Mouse (Mus musculus) MEL (cell line): ENCODE data around the gene Rgs6. TPM values are rescaled to one million over a fixed set of nuclear protein-coding genes. Genes with fewer than 3 reads are reported as not detected.

ENCODE experiments used
- DNase-seq: peaks from one replicate; pipeline ENCODE4 v3.0.0; 2011; ENCODE audit warnings: low read depth, low spot score
- H3K27ac ChIP-seq: 2 replicates; pipeline ENCODE4 v1.5.1; 2012; ENCODE audit warnings: low read depth, mild to moderate bottlenecking, control low read depth, low read length, moderate library complexity; ENCODE audit not compliant: control insufficient read depth
- H3K27me3 ChIP-seq, 2 experiments: fragments of 150-350 bp in 1 of 2; sonication (generic) in 1 of 2; 2 replicates each; pipeline ENCODE4 v1.6.1; 2012; ENCODE audit warnings: low read length in 2 of 2, mild to moderate bottlenecking in 2 of 2, improper control_type of control experiment in 1 of 2, moderate library complexity in 1 of 2; ENCODE audit not compliant: insufficient read depth in 2 of 2, control insufficient read depth in 1 of 2
- H3K36me3 ChIP-seq, 2 experiments: 2 replicates each; pipeline ENCODE4 v1.6.1; 2012 to 2014; ENCODE audit warnings: low read length in 2 of 2, improper control_type of control experiment in 1 of 2, inconsistent platforms in 1 of 2, mild to moderate bottlenecking in 1 of 2; ENCODE audit not compliant: insufficient read depth in 2 of 2, control insufficient read depth in 1 of 2
- H3K4me1 ChIP-seq, 2 experiments: fragments of 150-350 bp in 1 of 2; sonication (generic) in 1 of 2; 2 replicates each; pipeline ENCODE4 v1.6.1; 2012; ENCODE audit warnings: low read length in 2 of 2, improper control_type of control experiment in 1 of 2, mild to moderate bottlenecking in 1 of 2; ENCODE audit not compliant: insufficient read depth in 2 of 2, control insufficient read depth in 1 of 2
- H3K4me3 ChIP-seq, 2 experiments: fragments of 150-350 bp in 1 of 2; sonication (generic) in 1 of 2; 2 replicates each; pipeline ENCODE4 v1.5.1; 2012; ENCODE audit warnings: low read depth in 2 of 2, low read length in 2 of 2, mild to moderate bottlenecking in 2 of 2, moderate library complexity in 2 of 2, control low read depth in 1 of 2, improper control_type of control experiment in 1 of 2; ENCODE audit not compliant: control insufficient read depth in 1 of 2, insufficient read depth in 1 of 2
- H3K79me2 ChIP-seq: 2 replicates; pipeline ENCODE4 v1.6.1; 2012; ENCODE audit warnings: mild to moderate bottlenecking, low read length, moderate library complexity; ENCODE audit not compliant: control insufficient read depth, poor library complexity, insufficient read depth
- H3K9ac ChIP-seq: 2 replicates; pipeline ENCODE4 v1.6.1; 2012; ENCODE audit warnings: low read depth, mild to moderate bottlenecking, control low read depth, low read length, moderate library complexity; ENCODE audit not compliant: control insufficient read depth, poor library complexity, severe bottlenecking
- H3K9me3 ChIP-seq: fragments of 150-350 bp; sonication (generic); replicated peaks from 2 replicates; pipeline ENCODE4 v1.6.1; 2012; ENCODE audit warnings: mild to moderate bottlenecking, low read length, improper control_type of control experiment, moderate library complexity; ENCODE audit not compliant: insufficient read depth
- BHLHE40 ChIP-seq: IDR thresholded peaks from 2 replicates; pipeline ENCODE4 v1.6.1; 2012; ENCODE audit warnings: low read depth, mild to moderate bottlenecking, inconsistent platforms, low read length, improper control_type of control experiment, borderline replicate concordance
- CTCF ChIP-seq, 3 experiments: IDR thresholded peaks in 2 of 3; conservative IDR thresholded peaks in 1 of 3; 2 replicates each; pipeline ENCODE4 v1.5.1; 2011 to 2012; ENCODE audit warnings: low read length in 3 of 3, low read depth in 2 of 3, mild to moderate bottlenecking in 2 of 3, improper control_type of control experiment in 1 of 3, inconsistent platforms in 1 of 3, mixed read lengths in 1 of 3, moderate library complexity in 1 of 3; ENCODE audit not compliant: control insufficient read depth in 1 of 3, insufficient read depth in 1 of 3, poor library complexity in 1 of 3, severe bottlenecking in 1 of 3
- EP300 ChIP-seq, 2 experiments: IDR thresholded peaks; 2 replicates each; pipeline ENCODE4 v1.6.1; 2011; ENCODE audit warnings: improper control_type of control experiment in 2 of 2, low read length in 2 of 2, low read depth in 1 of 2, mild to moderate bottlenecking in 1 of 2
- HCFC1 ChIP-seq: IDR thresholded peaks from 2 replicates; pipeline ENCODE4 v1.6.1; 2012; ENCODE audit warnings: low read depth, mild to moderate bottlenecking, inconsistent platforms, low read length, improper control_type of control experiment, moderate library complexity
- MYB ChIP-seq: IDR thresholded peaks from 2 replicates; pipeline ENCODE4 v1.6.1; 2011; ENCODE audit warnings: mild to moderate bottlenecking, low read depth, low read length, improper control_type of control experiment
- MYC ChIP-seq: IDR thresholded peaks from 2 replicates; pipeline ENCODE4 v1.6.1; 2011; ENCODE audit warnings: low read depth, mild to moderate bottlenecking, low read length, improper control_type of control experiment, moderate library complexity
- NRF1 ChIP-seq: IDR thresholded peaks from 2 replicates; pipeline ENCODE4 v1.6.1; 2014; ENCODE audit warnings: low read depth, mild to moderate bottlenecking, inconsistent platforms, low read length, improper control_type of control experiment, moderate library complexity; ENCODE audit not compliant: poor library complexity, insufficient read depth, severe bottlenecking
- RAD21 ChIP-seq: IDR thresholded peaks from 2 replicates; pipeline ENCODE4 v1.6.1; 2011; ENCODE audit warnings: mild to moderate bottlenecking, low read depth, low read length, improper control_type of control experiment
- RCOR1 ChIP-seq: IDR thresholded peaks from 2 replicates; pipeline ENCODE4 v1.6.1; 2012; ENCODE audit warnings: low read depth, mild to moderate bottlenecking, inconsistent platforms, low read length, improper control_type of control experiment
- SMC3 ChIP-seq: IDR thresholded peaks from 2 replicates; pipeline ENCODE4 v1.6.1; 2011; ENCODE audit warnings: low read depth, low read length, improper control_type of control experiment
- TAL1 ChIP-seq: IDR thresholded peaks from 2 replicates; pipeline ENCODE4 v1.6.1; 2012; ENCODE audit warnings: mild to moderate bottlenecking, inconsistent platforms, low read length, moderate library complexity, mixed read lengths
- USF1 ChIP-seq: IDR thresholded peaks from 2 replicates; pipeline ENCODE4 v1.6.1; 2014; ENCODE audit warnings: low read depth, mild to moderate bottlenecking, inconsistent platforms, low read length, improper control_type of control experiment, moderate library complexity
- ZC3H11A ChIP-seq: IDR thresholded peaks from 2 replicates; pipeline ENCODE4 v1.6.1; 2012; ENCODE audit warnings: low read depth, mild to moderate bottlenecking, inconsistent platforms, low read length, improper control_type of control experiment
- ZKSCAN1 ChIP-seq: IDR thresholded peaks from 2 replicates; pipeline ENCODE4 v1.6.1; 2012; ENCODE audit warnings: low read depth, mild to moderate bottlenecking, inconsistent platforms, low read length, improper control_type of control experiment, moderate library complexity
- polyA plus RNA-seq, 2 experiments: library from polyadenylated mRNA; stranded (reverse) in 1 of 2; unstranded in 1 of 2; fragments of >175 nt in 1 of 2; fragments of >200 nt in 1 of 2; gene quantifications; 2 replicates each; pipeline versions ENCODE4 v1.2.1 to v1.2.4; 2012; ENCODE audit warnings: low replicate concordance in 2 of 2, low read depth in 1 of 2; ENCODE audit not compliant: insufficient read length in 2 of 2, insufficient read depth in 1 of 2, missing spikeins in 1 of 2
- total RNA-seq: library from RNA; depleted of rRNA; stranded (reverse); fragments of 300-350 nt; gene quantifications from 2 replicates; pipeline ENCODE4 v1.2.3, GENCODE M21; 2012

Rgs6 gene
- total and polyA plus RNA-seq, 3 experiments = not detected

GRCm38 (mm10) chr12:83018005-83018404 lies 429.9 kb downstream of the Rgs6 start:
- Histone ChIP-seq H3K4me3 (no peak overlapping the region), H3K79me2 (no peaks in the 10 kb centered on the region), H3K9me3 (no peaks in the 10 kb centered on the region), H3K36me3 (peaks cover 0 to 8% of the 10 kb centered on the region in 2 experiments; a peak in 2 of 4 replicates), H3K27ac (no peak overlapping the region), H3K27me3 (no peaks in the 10 kb centered on the region; a peak in 1 of 4 replicates), H3K4me1 (peaks cover 11 to 20% of the 10 kb centered on the region in 2 experiments), H3K9ac (no peak overlapping the region)
- peak; percentile 84 for DNase-seq
- TF ChIP-seq CTCF (IDR thresholded peaks at IDR 0.05 in 2 of 3, conservative IDR thresholded peaks at IDR 0.05 in 1 of 3; ENCODE audit: control insufficient read depth in 1 of 3, insufficient read depth in 1 of 3, low read depth in 2 of 3, low read length in 3 of 3, poor library complexity in 1 of 3, severe bottlenecking in 1 of 3) (peak; percentile 75 to 97 (median 89)), TAL1 (no peak), SMC3 (peak; percentile 88), BHLHE40 (0 out of 2 replicates have a peak, but pooled peaks have one; percentile 54), ZC3H11A (peak; percentile 86), USF1 (no peak), RAD21 (peak; percentile 98), HCFC1 (no peak)

GRCm38 (mm10) chr12:83026985-83027384 lies 438.9 kb downstream of the Rgs6 start:
- no peaks in the 10 kb centered on the region for H3K4me1 ChIP-seq
- no peak overlapping the region for H3K9ac ChIP-seq
- no peaks in the 10 kb centered on the region for H3K9me3 ChIP-seq
- no peak overlapping the region for H3K27ac ChIP-seq
- H3K79me2 ChIP-seq = no peaks in the 10 kb centered on the region
- peak; percentile 27 for DNase-seq
- H3K36me3 ChIP-seq = no peaks in the 10 kb centered on the region
- peaks cover 9 to 12% of the 10 kb centered on the region in 2 experiments for H3K27me3 ChIP-seq
- no peak overlapping the region for H3K4me3 ChIP-seq
- TF ChIP-seq NRF1 = no peak
- peak; percentile 32 for TF ChIP-seq RAD21
- no peak for TF ChIP-seq MYC
- no peak for TF ChIP-seq MYB
- TF ChIP-seq ZKSCAN1 = no peak
- TF ChIP-seq RCOR1 = no peak
- peak; percentile 44 for TF ChIP-seq SMC3
- no peak for TF ChIP-seq EP300 (IDR thresholded peaks at IDR 0.05; ENCODE audit: low read depth in 1 of 2, low read length in 2 of 2)
- peak; percentile 53 to 67 (median 60) for TF ChIP-seq CTCF (IDR thresholded peaks at IDR 0.05 in 2 of 3, conservative IDR thresholded peaks at IDR 0.05 in 1 of 3; ENCODE audit: control insufficient read depth in 1 of 3, insufficient read depth in 1 of 3, low read depth in 2 of 3, low read length in 3 of 3, poor library complexity in 1 of 3, severe bottlenecking in 1 of 3)
- TF ChIP-seq, all 39 proteins: peak for 3
